ENCODE assay signal across 8 mouse cellular contexts in genomic region chr11:77982441-77982905, GRCm38 (mm10). TPM values are rescaled to one million over a fixed set of nuclear protein-coding genes. Genes with fewer than 3 reads are reported as not detected.
A peak's percentile ranks its signal among the peaks of the same experiment; 100 is the strongest.
DNase-seq lines count a peak whose midpoint lies in the region; ATAC-seq and TF ChIP-seq lines count a peak whose summit lies in the region.

Phf12 (plus strand) TSS chr11:77982754.

- peak within 1 kb of the TSS; percentile 70 for H3K9ac ChIP-seq in forebrain, embryonic 16.5 days (replicated peaks; ENCODE audit: low read depth, low read length)
- H3K9ac ChIP-seq in lung, embryonic 14.5 days: peak within 1 kb of the TSS; percentile 96

- H3K4me1 ChIP-seq in G1E (ENCODE audit: insufficient read depth, low read depth, low read length): peaks cover 37% of the 10 kb centered on the region
- peaks cover 20% of the 10 kb centered on the region for H3K4me1 ChIP-seq in forebrain, embryonic 16.5 days (replicated peaks; ENCODE audit: control insufficient read depth, insufficient read depth, low read length)
- no peaks in the 10 kb centered on the region for H3K4me1 ChIP-seq in lung, embryonic 14.5 days (ENCODE audit: insufficient read depth)
- H3K4me1 ChIP-seq in olfactory bulb, adult 2 months (ENCODE audit: control insufficient read depth, insufficient read depth, low read length): peaks cover 5% of the 10 kb centered on the region; the same call in 1 of the 2 replicates
- peaks cover 12% of the 10 kb centered on the region for H3K4me1 ChIP-seq in thymus, adult 2 months (replicated peaks; ENCODE audit: control insufficient read depth, insufficient read depth, low read length)

- DNase-seq in G1E (ENCODE audit: low spot score): peak; percentile 99
- DNase-seq in cerebellum, adult 18-20 months: peak; percentile 100
- peak; percentile 99 to 100 for DNase-seq in heart, postnatal 36 days
- peak; percentile 99 to 100 for DNase-seq in layer of hippocampus, adult 2 months (ENCODE audit: low spot score in 2 of 2)
- DNase-seq in lung, embryonic 14.5 days: peak; percentile 99
- DNase-seq in thymus, adult 2 months: peak; percentile 100

- peak; percentile 70 for ATAC-seq in G1E (ENCODE audit: extremely low read depth, insufficient number of reproducible peaks, low FRiP score, poor library complexity, severe bottlenecking)
- peak; percentile 84 for ATAC-seq in forebrain, embryonic 16.5 days
- ATAC-seq in lung, embryonic 14.5 days (ENCODE audit: insufficient read depth): peak; percentile 86

- peak within 1 kb of the TSS; percentile 85 for H3K4me2 ChIP-seq in forebrain, embryonic 16.5 days (ENCODE audit: low read length)
- H3K4me2 ChIP-seq in lung, embryonic 14.5 days: peak within 1 kb of the TSS; percentile 80

- H3K9me3 ChIP-seq in G1E (replicated peaks): no peaks in the 10 kb centered on the region
- no peaks in the 10 kb centered on the region for H3K9me3 ChIP-seq in forebrain, embryonic 16.5 days (ENCODE audit: control insufficient read depth, low read length)
- no peaks in the 10 kb centered on the region for H3K9me3 ChIP-seq in lung, embryonic 14.5 days (ENCODE audit: low read depth, low read length)

- intact Hi-C loops in heart, postnatal 36 days (cut with DNase I): loop anchor here (5.0 kb wide), 1 partner anchor 35 kb away; no protein-coding TSS in a partner anchor

- TF ChIP-seq POLR2A in olfactory bulb, adult 2 months (IDR thresholded peaks at IDR 0.05; ENCODE audit: insufficient read depth, low read depth, low read length): peak; percentile 92
- TF ChIP-seq POLR2A in thymus, adult 2 months (IDR thresholded peaks at IDR 0.05; ENCODE audit: control insufficient read depth, extremely low read depth, insufficient read depth, low read length, poor library complexity): peak; percentile 96

- no peak for TF ChIP-seq CTCF in G1E (IDR thresholded peaks at IDR 0.05; ENCODE audit: low read depth, low read length)
- no peak for TF ChIP-seq CTCF in layer of hippocampus, adult 2 months (conservative IDR thresholded peaks at IDR 0.05)
- no peak for TF ChIP-seq CTCF in lung, embryonic 14.5 days (IDR thresholded peaks at IDR 0.05; ENCODE audit: low read depth)
- no peak for TF ChIP-seq CTCF in olfactory bulb, adult 2 months (IDR thresholded peaks at IDR 0.05; ENCODE audit: insufficient read depth, low read depth, low read length)
- peak; percentile 59; the same call in 1 of the 2 replicates for TF ChIP-seq CTCF in thymus, adult 2 months (IDR thresholded peaks at IDR 0.05; ENCODE audit: borderline replicate concordance, control insufficient read depth, extremely low read depth, insufficient read depth, low read length, poor library complexity)

- peaks cover 34% of the 10 kb centered on the region for H3K36me3 ChIP-seq in G1E (replicated peaks)
- H3K36me3 ChIP-seq in forebrain, embryonic 16.5 days (ENCODE audit: control insufficient read depth, insufficient read depth): peaks cover 13% of the 10 kb centered on the region
- H3K36me3 ChIP-seq in lung, embryonic 14.5 days (ENCODE audit: insufficient read depth): peaks cover 10% of the 10 kb centered on the region
- no peaks in the 10 kb centered on the region for H3K36me3 ChIP-seq in thymus, adult 2 months (ENCODE audit: control insufficient read depth, insufficient read depth, low read length)

- under 1% methylated on average over 54 of the region's 62 CpGs for WGBS in forebrain, embryonic 16.5 days
- under 1% methylated on average over 61 of the region's 62 CpGs for WGBS in lung, embryonic 14.5 days
- WGBS in olfactory bulb, adult 2 months: under 1% methylated on average over 62 of the region's 62 CpGs
- under 1% methylated on average over 62 of the region's 62 CpGs for WGBS in thymus, adult 2 months

- H3K27ac ChIP-seq in forebrain, embryonic 16.5 days (ENCODE audit: low read length): peak within 1 kb of the TSS; percentile 99
- H3K27ac ChIP-seq in layer of hippocampus, adult 2 months: peak within 1 kb of the TSS; percentile 97
- peak within 1 kb of the TSS; percentile 98 for H3K27ac ChIP-seq in lung, embryonic 14.5 days (ENCODE audit: low read depth)
- peak within 1 kb of the TSS; percentile 100 for H3K27ac ChIP-seq in olfactory bulb, adult 2 months (ENCODE audit: insufficient read depth, low read depth, low read length)
- peak within 1 kb of the TSS; percentile 93 for H3K27ac ChIP-seq in thymus, adult 2 months (ENCODE audit: control insufficient read depth, insufficient read depth, low read length)

- peaks cover 15% of the 10 kb centered on the region for H3K27me3 ChIP-seq in G1E (ENCODE audit: insufficient read depth, low read length)
- no peaks in the 10 kb centered on the region; the same call in 1 of the 2 replicates for H3K27me3 ChIP-seq in forebrain, embryonic 16.5 days (replicated peaks; ENCODE audit: control insufficient read depth, insufficient read depth, low read length)
- H3K27me3 ChIP-seq in lung, embryonic 14.5 days (ENCODE audit: insufficient read depth, low read length): no peaks in the 10 kb centered on the region
- no peaks in the 10 kb centered on the region for H3K27me3 ChIP-seq in thymus, adult 2 months (ENCODE audit: control insufficient read depth, insufficient read depth, low read length)

- H3K4me3 ChIP-seq in G1E (ENCODE audit: low read depth, low read length): peak within 1 kb of the TSS; percentile 93
- H3K4me3 ChIP-seq in forebrain, embryonic 16.5 days (replicated peaks; ENCODE audit: low read length): peak within 1 kb of the TSS; percentile 67
- peak within 1 kb of the TSS; percentile 76 for H3K4me3 ChIP-seq in layer of hippocampus, adult 2 months
- peak within 1 kb of the TSS; percentile 98 for H3K4me3 ChIP-seq in lung, embryonic 14.5 days (ENCODE audit: low read depth, low read length)
- H3K4me3 ChIP-seq in olfactory bulb, adult 2 months (ENCODE audit: insufficient read depth, low read depth, low read length): peak within 1 kb of the TSS; percentile 96
- H3K4me3 ChIP-seq in thymus, adult 2 months (ENCODE audit: control insufficient read depth, insufficient read depth, low read length): peak within 1 kb of the TSS; percentile 99

RNA-seq across cellular contexts. Expression of gene Phf12, which starts in this region (rescaled TPM):
- 157 and 172 TPM in 2 replicates for total RNA-seq in G1E (2014; fragmentation: Nextera tagmentation)
- total RNA-seq in G1E (2017): 23.0 and 24.7 TPM in 2 replicates
- 212 and 215 TPM in 2 replicates for polyA plus RNA-seq in G1E (2012)
- 20.6 and 23.0 TPM in 2 replicates for polyA plus RNA-seq in forebrain, embryonic 16.5 days (2015; fragmentation: Nextera tagmentation; extraction: Ambion mirVana)
- total RNA-seq in heart, postnatal 36 days (2021): 10 to 100 TPM; 23.2 to 31.5 TPM
- total RNA-seq in layer of hippocampus, adult 2 months (2021): 10 to 100 TPM; 59.0 to 62.4 TPM
- 15.9 and 20.6 TPM in 2 replicates for polyA plus RNA-seq in lung, embryonic 14.5 days (2014; fragmentation: Nextera tagmentation; extraction: Ambion mirVana)
- 389 TPM in 1 of 2 replicates, not detected in the other for polyA plus RNA-seq in olfactory bulb, adult 2 months (2012; ENCODE audit: insufficient read depth, insufficient read length, low replicate concordance, missing spikeins)
- 151 and 160 TPM in 2 replicates for polyA plus RNA-seq in thymus, adult 2 months (2012; rRNA removed)

Comparison
In these comparisons a context has a peak if more than half of its experiments do, and no peak if none do; other contexts are left out.
1. Peak in every context shown above with its lines: DNase-seq, ATAC-seq, H3K4me3 ChIP-seq and H3K27ac ChIP-seq.